Mouse (Mus musculus): Measurements from ENCODE around the gene Ptprt.

Gene Ptprt

GRCm38 (mm10) chr2:161545406-161545805 lies 1115.5 kb downstream of the Ptprt start:
- no peak for DNase-seq (ENCODE audit: extremely low spot score)

- DNase-seq (ENCODE audit: extremely low spot score): no peak
Measured at GRCm38 (mm10) chr2:161534151-161534550, 1126.8 kb downstream of the Ptprt start.

- DNase-seq (ENCODE audit: extremely low spot score): no peak
Measured at GRCm38 (mm10) chr2:161527192-161527591, 1133.8 kb downstream of the Ptprt start.

- no peak for DNase-seq (ENCODE audit: extremely low spot score)
Measured at GRCm38 (mm10) chr2:161519671-161520070, 1141.3 kb downstream of the Ptprt start.

- no peak for DNase-seq (ENCODE audit: extremely low spot score)
Measured at GRCm38 (mm10) chr2:161516921-161517320, 1144.0 kb downstream of the Ptprt start.

- DNase-seq (ENCODE audit: extremely low spot score): no peak
Measured at GRCm38 (mm10) chr2:161513256-161513655, 1147.7 kb downstream of the Ptprt start.

GRCm38 (mm10) chr2:161511880-161512570 lies 1148.9 kb downstream of the Ptprt start:
- DNase-seq (ENCODE audit: extremely low spot score): peak; percentile 42

- DNase-seq (ENCODE audit: extremely low spot score): peak; percentile 18
Measured at GRCm38 (mm10) chr2:161511101-161511759, 1149.7 kb downstream of the Ptprt start.

GRCm38 (mm10) chr2:161499097-161499899 lies 1161.6 kb downstream of the Ptprt start:
- DNase-seq (ENCODE audit: extremely low spot score): peak; percentile 49

GRCm38 (mm10) chr2:161498449-161499096 lies 1162.4 kb downstream of the Ptprt start:
- peak; percentile 4 for DNase-seq (ENCODE audit: extremely low spot score)

- no peak for DNase-seq (ENCODE audit: extremely low spot score)
Measured at GRCm38 (mm10) chr2:161481741-161482140, 1179.2 kb downstream of the Ptprt start.

GRCm38 (mm10) chr2:161480445-161480844 lies 1180.5 kb downstream of the Ptprt start:
- DNase-seq (ENCODE audit: extremely low spot score): no peak

Data from embryo, embryonic 9.5 days (tissue).